Mouse (Mus musculus): Measurements from ENCODE around the gene Rdx. TPM values are rescaled to one million over a fixed set of nuclear protein-coding genes. Genes with fewer than 3 reads are reported as not detected.

Rdx gene
- polyA plus RNA-seq, 1 experiment: 35.0 TPM

DNA sequence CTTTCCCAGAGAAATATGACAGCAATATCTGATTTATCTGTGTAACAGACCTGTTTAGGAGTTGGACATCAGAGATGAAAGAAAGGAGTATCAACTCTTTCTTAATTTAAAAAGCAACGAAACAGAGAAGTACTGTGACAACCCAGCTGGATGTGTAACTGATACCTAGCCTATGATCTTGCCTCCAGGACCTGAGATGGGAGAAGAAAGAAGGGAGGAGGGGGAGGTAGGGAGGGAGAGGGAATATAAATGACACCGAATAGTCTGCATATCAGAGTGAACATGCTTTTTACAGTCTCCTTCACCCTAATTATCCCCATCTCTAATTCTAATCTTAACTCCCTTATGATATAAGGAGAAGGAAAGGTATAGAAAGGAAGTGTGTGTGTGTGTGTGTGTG is 29.1 kb upstream of the Rdx start:
- H3K27ac ChIP-seq (ENCODE audit: control insufficient read depth, insufficient read depth, low read depth, low read length, poor library complexity): no peak overlapping the region
- no peak overlapping the region for H3K4me3 ChIP-seq (replicated peaks; ENCODE audit: control insufficient read depth, low read depth, low read length)
- 80% methylated on average over 2 of the region's 2 CpGs for WGBS
- no peak for TF ChIP-seq CTCF (IDR thresholded peaks at IDR 0.05; ENCODE audit: control insufficient read depth, insufficient read depth, low read length)
- TF ChIP-seq POLR2A (IDR thresholded peaks at IDR 0.05; ENCODE audit: borderline replicate concordance, control insufficient read depth, low read depth, low read length): no peak
- no peaks in the 10 kb centered on the region for H3K4me1 ChIP-seq (ENCODE audit: control insufficient read depth, insufficient read depth, low read length)

DNA sequence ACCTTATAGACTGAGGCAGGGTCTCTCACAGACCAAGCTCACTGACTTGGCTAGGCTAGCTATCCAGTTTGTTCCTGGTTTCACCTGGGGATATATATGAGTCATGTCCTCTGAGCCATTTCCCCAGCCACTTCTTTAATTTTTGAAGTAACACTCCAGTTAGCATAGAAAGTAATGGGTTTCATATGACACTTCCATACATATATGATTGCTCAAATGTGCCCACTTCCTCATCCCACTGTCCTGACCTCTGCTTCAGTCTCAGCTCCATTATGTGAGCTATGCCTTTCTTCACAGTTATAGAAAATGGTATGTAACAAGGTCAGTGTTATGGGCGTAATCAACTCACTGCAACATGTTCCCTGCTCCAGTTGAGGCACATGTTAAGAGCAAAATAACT is 28.5 kb upstream of the Rdx start:
- no peak overlapping the region for H3K4me3 ChIP-seq (replicated peaks; ENCODE audit: control insufficient read depth, low read depth, low read length)
- TF ChIP-seq POLR2A (IDR thresholded peaks at IDR 0.05; ENCODE audit: borderline replicate concordance, control insufficient read depth, low read depth, low read length) (no peak), CTCF (IDR thresholded peaks at IDR 0.05; ENCODE audit: control insufficient read depth, insufficient read depth, low read length) (no peak)
- 85% methylated on average over 1 of the region's 1 CpGs for WGBS

GRCm38 (mm10) chr9:52027257-52028020 is 19.5 kb upstream of the Rdx start:
- Histone ChIP-seq H3K4me3 (replicated peaks; ENCODE audit: control insufficient read depth, low read depth, low read length) (no peak overlapping the region), H3K27ac (ENCODE audit: control insufficient read depth, insufficient read depth, low read depth, low read length, poor library complexity) (no peak overlapping the region), H3K4me1 (ENCODE audit: control insufficient read depth, insufficient read depth, low read length) (no peaks in the 10 kb centered on the region; the same call in 1 of the 2 replicates)
- 81% methylated on average over 5 of the region's 5 CpGs for WGBS
- TF ChIP-seq CTCF (IDR thresholded peaks at IDR 0.05; ENCODE audit: control insufficient read depth, insufficient read depth, low read length) (no peak), POLR2A (IDR thresholded peaks at IDR 0.05; ENCODE audit: borderline replicate concordance, control insufficient read depth, low read depth, low read length) (no peak)

More for the DNA sequence above, 28.5 kb upstream of the Rdx start:
- Histone ChIP-seq H3K27ac (ENCODE audit: control insufficient read depth, insufficient read depth, low read depth, low read length, poor library complexity) (no peak overlapping the region), H3K4me1 (ENCODE audit: control insufficient read depth, insufficient read depth, low read length) (no peaks in the 10 kb centered on the region)

GRCm38 (mm10) chr9:52028521-52029405 is 18.2 kb upstream of the Rdx start:
- WGBS: 60% methylated on average over 9 of the region's 9 CpGs
- Histone ChIP-seq H3K4me1 (ENCODE audit: control insufficient read depth, insufficient read depth, low read length) (no peaks in the 10 kb centered on the region; the same call in 1 of the 2 replicates), H3K4me3 (replicated peaks; ENCODE audit: control insufficient read depth, low read depth, low read length) (no peak overlapping the region), H3K27ac (ENCODE audit: control insufficient read depth, insufficient read depth, low read depth, low read length, poor library complexity) (no peak overlapping the region)
- TF ChIP-seq CTCF (IDR thresholded peaks at IDR 0.05; ENCODE audit: control insufficient read depth, insufficient read depth, low read length) (no peak), POLR2A (IDR thresholded peaks at IDR 0.05; ENCODE audit: borderline replicate concordance, control insufficient read depth, low read depth, low read length) (no peak)

- no peaks in the 10 kb centered on the region; the same call in 1 of the 2 replicates for H3K4me1 ChIP-seq (ENCODE audit: control insufficient read depth, insufficient read depth, low read length)
- 82% methylated on average over 2 of the region's 2 CpGs for WGBS
- no peak for TF ChIP-seq CTCF (IDR thresholded peaks at IDR 0.05; ENCODE audit: control insufficient read depth, insufficient read depth, low read length)
- H3K4me3 ChIP-seq (replicated peaks; ENCODE audit: control insufficient read depth, low read depth, low read length): no peak overlapping the region
- H3K27ac ChIP-seq (ENCODE audit: control insufficient read depth, insufficient read depth, low read depth, low read length, poor library complexity): no peak overlapping the region
These were observed 15.5 kb upstream of the Rdx start for GRCm38 (mm10) chr9:52031501-52031900.

DNA sequence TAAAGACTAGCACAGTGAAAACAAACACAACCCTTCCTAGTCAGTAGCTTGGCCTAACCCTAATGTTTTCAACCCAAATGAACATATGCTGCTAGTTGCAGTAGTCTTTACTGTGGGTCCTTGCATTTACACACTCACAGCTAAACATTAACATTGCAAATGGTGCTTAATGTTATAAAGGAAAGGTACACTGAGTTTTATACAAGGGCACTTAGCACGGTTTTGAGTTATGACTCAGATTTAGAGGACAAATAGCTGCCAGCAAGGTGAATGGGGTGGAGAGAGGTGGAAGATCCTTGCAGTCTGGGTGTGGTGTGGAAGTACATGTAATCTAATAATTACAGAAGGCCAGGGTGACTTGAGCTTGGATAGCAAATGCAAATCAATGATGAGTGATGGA is 9.5 kb upstream of the Rdx start:
- Histone ChIP-seq H3K27ac (ENCODE audit: control insufficient read depth, insufficient read depth, low read depth, low read length, poor library complexity) (no peak overlapping the region), H3K4me3 (replicated peaks; ENCODE audit: control insufficient read depth, low read depth, low read length) (no peak overlapping the region), H3K4me1 (ENCODE audit: control insufficient read depth, insufficient read depth, low read length) (no peaks in the 10 kb centered on the region)
- 82% methylated on average over 1 of the region's 1 CpGs for WGBS
- TF ChIP-seq CTCF (IDR thresholded peaks at IDR 0.05; ENCODE audit: control insufficient read depth, insufficient read depth, low read length) (no peak), POLR2A (IDR thresholded peaks at IDR 0.05; ENCODE audit: borderline replicate concordance, control insufficient read depth, low read depth, low read length) (no peak)

DNA sequence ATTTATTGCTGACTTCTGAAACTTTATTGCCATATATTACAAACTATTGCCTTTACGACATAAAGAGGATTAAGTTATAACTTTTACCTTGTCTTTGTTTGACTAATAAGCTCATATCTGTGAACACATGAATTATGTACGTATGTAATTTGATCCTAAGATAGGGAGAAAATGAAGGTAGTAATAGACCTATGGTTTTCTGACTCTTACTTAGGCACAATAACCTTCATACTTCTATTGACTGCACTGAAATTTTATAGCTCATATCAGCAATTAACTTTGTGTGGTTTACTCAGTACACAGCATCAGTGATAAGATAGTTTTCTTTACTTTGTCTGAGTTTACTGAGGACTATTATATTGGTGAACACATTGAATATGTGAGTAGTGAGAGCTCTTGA is 5.3 kb upstream of the Rdx start:
- Histone ChIP-seq H3K4me1 (ENCODE audit: control insufficient read depth, insufficient read depth, low read length) (no peaks in the 10 kb centered on the region), H3K4me3 (replicated peaks; ENCODE audit: control insufficient read depth, low read depth, low read length) (no peak overlapping the region), H3K27ac (ENCODE audit: control insufficient read depth, insufficient read depth, low read depth, low read length, poor library complexity) (no peak overlapping the region)
- WGBS: 83% methylated on average over 2 of the region's 2 CpGs
- TF ChIP-seq CTCF (IDR thresholded peaks at IDR 0.05; ENCODE audit: control insufficient read depth, insufficient read depth, low read length) (no peak), POLR2A (IDR thresholded peaks at IDR 0.05; ENCODE audit: borderline replicate concordance, control insufficient read depth, low read depth, low read length) (no peak)

DNA sequence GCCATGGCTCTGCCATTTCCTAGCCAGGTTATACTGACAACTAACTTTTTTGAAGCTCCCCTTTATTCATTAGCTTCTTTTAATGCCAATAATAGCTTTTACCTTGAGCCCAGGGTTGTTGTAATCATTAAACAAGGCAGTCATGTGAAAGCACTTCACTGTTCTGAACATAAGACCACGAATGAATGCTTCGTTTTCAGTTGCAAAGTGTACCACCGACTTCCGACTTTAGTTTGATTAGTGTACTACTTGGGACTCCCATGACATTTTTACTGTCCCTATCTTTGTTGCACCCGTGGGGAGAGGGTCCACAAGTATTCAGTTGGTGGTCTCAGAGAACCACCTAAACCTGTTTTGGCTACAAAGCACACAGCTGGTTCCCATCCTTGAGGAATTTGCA is 287 bp upstream of the Rdx start:
- WGBS: 47% methylated on average over 5 of the region's 5 CpGs
- Histone ChIP-seq H3K27ac (ENCODE audit: control insufficient read depth, insufficient read depth, low read depth, low read length, poor library complexity) (no peak overlapping the region), H3K4me1 (ENCODE audit: control insufficient read depth, insufficient read depth, low read length) (peaks cover 2% of the 10 kb centered on the region), H3K4me3 (replicated peaks; ENCODE audit: control insufficient read depth, low read depth, low read length) (no peak overlapping the region)
- TF ChIP-seq POLR2A (IDR thresholded peaks at IDR 0.05; ENCODE audit: borderline replicate concordance, control insufficient read depth, low read depth, low read length): no peak
- TF ChIP-seq CTCF (IDR thresholded peaks at IDR 0.05; ENCODE audit: control insufficient read depth, insufficient read depth, low read length): no peak

Data from bone marrow, adult 2 months (tissue).